Mouse (Mus musculus): ENCODE results near the gene Pbxip1. TPM values are rescaled to one million over a fixed set of nuclear protein-coding genes. Genes with fewer than 3 reads are reported as not detected.

Gene Pbxip1
- polyA plus RNA-seq, 1 experiment from 2014 or later, result 20.4 TPM

DNA sequence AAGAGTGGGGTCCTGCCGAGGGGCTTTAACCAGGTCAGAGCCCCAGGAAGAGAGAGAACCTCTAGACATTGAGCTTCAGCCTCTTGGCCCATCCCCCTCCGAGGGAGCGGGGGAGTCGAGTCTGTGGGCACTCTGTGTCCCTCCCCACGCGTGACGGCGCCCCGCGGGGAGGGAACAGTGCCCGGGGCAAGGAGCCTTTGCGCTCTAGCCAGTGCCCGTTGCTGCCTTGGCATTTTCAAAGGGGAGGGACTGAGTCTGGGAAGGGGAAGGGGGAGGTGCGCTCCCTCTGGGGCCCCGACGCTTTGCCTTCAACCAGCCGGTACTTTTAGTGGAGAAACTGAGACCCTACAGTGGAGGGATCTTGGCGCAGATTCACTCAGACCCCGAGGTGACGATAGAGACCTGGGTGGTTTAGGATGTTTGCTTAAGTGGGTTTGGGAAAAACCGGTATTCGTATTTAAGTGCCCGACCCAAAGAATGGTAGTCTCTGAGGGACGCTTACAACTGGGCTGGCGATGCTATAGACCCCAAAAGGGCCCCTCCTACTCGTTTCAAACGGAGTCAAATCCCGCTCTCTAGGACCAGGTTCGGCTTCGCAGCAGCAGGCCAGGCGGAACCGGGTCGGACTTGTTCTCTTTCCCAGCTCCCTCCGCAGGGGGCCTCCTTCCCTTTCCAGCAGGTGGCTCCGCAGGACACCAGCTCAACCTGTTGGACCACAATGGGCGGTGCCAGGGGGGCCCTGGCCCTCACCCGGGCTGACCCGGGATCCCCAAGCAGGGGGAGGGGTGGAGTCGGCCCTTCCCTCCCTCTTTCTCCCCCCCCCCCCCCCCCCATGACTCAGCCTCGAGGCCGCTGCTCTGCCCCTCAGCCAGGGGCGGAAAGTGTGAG, 42.3 kb upstream of the Pbxip1 start, which contains the start of gene Zbtb7b:
Gene Zbtb7b (minus strand): TSS at position 771 of the 888 bp plus-strand sequence.
- peak; percentile 53 for ATAC-seq (ENCODE audit: low FRiP score)
- H3K4me2 ChIP-seq, result peak within 1 kb of the TSS; percentile 99
- peak within 1 kb of the TSS; percentile 68 for H3K9ac ChIP-seq
- H3K27me3 ChIP-seq, result peaks cover 50% of the 10 kb centered on the region
- no peaks in the 10 kb centered on the region; the same call in 1 of the 2 replicates for H3K36me3 ChIP-seq
- H3K4me1 ChIP-seq (replicated peaks), result peaks cover 70% of the 10 kb centered on the region
- peak within 1 kb of the TSS; percentile 52 for H3K4me3 ChIP-seq
- 0% methylated on average over 39 of the region's 42 CpGs for WGBS
- H3K27ac ChIP-seq, result peak within 1 kb of the TSS; percentile 58; the same call in 1 of the 2 replicates
- H3K9me3 ChIP-seq, result no peaks in the 10 kb centered on the region

- no peaks in the 10 kb centered on the region; the same call in 1 of the 2 replicates for H3K36me3 ChIP-seq
- H3K9ac ChIP-seq, result peak overlapping the region; percentile 51; the same call in 1 of the 2 replicates
- WGBS, result under 1% methylated on average over 11 of the region's 12 CpGs
- H3K9me3 ChIP-seq, result no peaks in the 10 kb centered on the region
- H3K27ac ChIP-seq, result 0 out of 2 replicates have a peak overlapping the region, but pooled peaks have one; percentile 58
- ATAC-seq (ENCODE audit: low FRiP score), result no peak
- peaks cover 50% of the 10 kb centered on the region for H3K27me3 ChIP-seq
- H3K4me3 ChIP-seq, result peak overlapping the region; percentile 52
- peak overlapping the region; percentile 99 for H3K4me2 ChIP-seq
- H3K4me1 ChIP-seq (replicated peaks), result peaks cover 70% of the 10 kb centered on the region
Measured at GRCm38 (mm10) chr3:89394894-89395256, 41.6 kb upstream of the Pbxip1 start.

GRCm38 (mm10) chr3:89395419-89395805, 41.1 kb upstream of the Pbxip1 start:
- H3K4me1 ChIP-seq (replicated peaks), result peaks cover 65% of the 10 kb centered on the region
- no peaks in the 10 kb centered on the region for H3K9me3 ChIP-seq
- H3K4me3 ChIP-seq, result peak overlapping the region; percentile 52
- 0 out of 2 replicates have a peak overlapping the region, but pooled peaks have one; percentile 58 for H3K27ac ChIP-seq
- H3K4me2 ChIP-seq, result peak overlapping the region; percentile 99
- H3K9ac ChIP-seq, result peak overlapping the region; percentile 51; the same call in 1 of the 2 replicates
- H3K36me3 ChIP-seq, result no peaks in the 10 kb centered on the region; the same call in 1 of the 2 replicates
- H3K27me3 ChIP-seq, result peaks cover 50% of the 10 kb centered on the region
- 3% methylated on average over 10 of the region's 10 CpGs for WGBS
- ATAC-seq (ENCODE audit: low FRiP score), result no peak

DNA sequence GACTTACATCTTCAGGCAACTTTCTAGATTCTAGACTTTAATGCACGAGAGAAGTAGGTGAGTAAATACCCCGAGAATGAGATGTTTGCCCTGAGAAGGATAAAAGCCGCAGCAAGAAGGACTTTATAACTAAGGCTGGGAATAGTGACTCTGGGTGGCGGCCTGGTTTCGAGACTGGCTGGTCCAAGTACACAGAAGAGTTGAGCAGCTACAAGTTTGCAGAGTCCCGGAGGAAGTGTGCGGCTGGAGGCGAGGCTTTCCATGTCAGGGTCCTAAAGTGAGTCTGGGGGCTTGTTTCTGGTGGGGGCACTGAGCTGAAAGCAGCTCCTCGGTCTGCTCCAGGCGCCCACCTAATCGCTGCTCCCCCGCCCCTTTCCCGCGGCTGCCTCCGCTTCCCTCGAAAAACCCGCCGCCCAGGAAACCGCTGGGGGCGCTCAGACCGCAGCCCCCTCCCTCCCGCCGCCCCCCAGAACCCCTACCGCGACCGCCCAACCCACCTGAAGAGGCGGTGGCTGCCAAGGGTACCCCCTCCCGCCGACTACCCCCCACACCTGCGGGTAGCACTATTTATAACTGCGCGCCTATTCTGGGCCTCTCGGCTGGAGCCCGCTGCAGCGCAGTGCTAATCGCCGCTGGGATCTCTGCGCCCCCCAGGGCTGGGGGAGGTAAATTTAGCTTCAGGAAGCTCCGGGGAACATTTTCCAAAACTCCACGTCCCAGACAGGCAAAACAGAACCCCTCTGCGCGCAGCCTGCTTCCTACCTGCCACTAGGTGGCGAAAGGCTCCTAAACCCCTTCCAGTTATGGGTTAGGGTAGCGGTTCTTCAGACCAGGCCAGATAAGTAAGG, 40.5 kb upstream of the Pbxip1 start:
- H3K27me3 ChIP-seq, result peaks cover 47% of the 10 kb centered on the region
- peak overlapping the region; percentile 46 for H3K9ac ChIP-seq
- H3K4me3 ChIP-seq, result peak overlapping the region; percentile 52
- no peaks in the 10 kb centered on the region for H3K9me3 ChIP-seq
- ATAC-seq (ENCODE audit: low FRiP score), result no peak
- no peaks in the 10 kb centered on the region; the same call in 1 of the 2 replicates for H3K36me3 ChIP-seq
- peak overlapping the region; percentile 99 for H3K4me2 ChIP-seq
- WGBS, result under 1% methylated on average over 42 of the region's 44 CpGs
- H3K27ac ChIP-seq, result no peak overlapping the region
- peaks cover 58% of the 10 kb centered on the region for H3K4me1 ChIP-seq (replicated peaks)

DNA sequence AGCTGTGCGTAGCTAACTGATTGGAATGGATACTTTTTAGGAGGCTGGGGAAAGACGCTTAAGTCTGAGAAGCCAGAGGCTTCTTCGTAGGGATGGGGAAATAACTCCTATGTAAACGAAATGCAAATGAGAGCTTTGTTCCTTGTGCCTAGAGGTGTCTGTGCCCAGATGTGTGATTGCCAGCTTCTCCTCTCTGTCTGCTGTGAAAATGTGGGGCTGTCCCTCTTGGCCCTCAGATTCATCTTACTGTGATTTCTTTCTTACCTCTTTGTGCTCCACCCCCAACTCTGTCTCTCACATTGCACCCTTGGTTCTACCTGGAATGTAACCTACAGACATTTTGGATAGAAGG, 39.9 kb upstream of the Pbxip1 start:
- Histone ChIP-seq H3K36me3 (peaks cover 5% of the 10 kb centered on the region; the same call in 1 of the 2 replicates), H3K9me3 (no peaks in the 10 kb centered on the region), H3K4me3 (peak overlapping the region; percentile 52), H3K4me1 (replicated peaks) (peaks cover 52% of the 10 kb centered on the region), H3K27ac (no peak overlapping the region), H3K27me3 (peaks cover 47% of the 10 kb centered on the region), H3K9ac (peak overlapping the region; percentile 46; the same call in 1 of the 2 replicates), H3K4me2 (peak overlapping the region; percentile 99)
- ATAC-seq (ENCODE audit: low FRiP score), result no peak
- WGBS, result under 1% methylated on average over 4 of the region's 4 CpGs

- peaks cover 5% of the 10 kb centered on the region; the same call in 1 of the 2 replicates for H3K4me1 ChIP-seq (replicated peaks)
- WGBS, result 92% methylated on average over 7 of the region's 7 CpGs
- H3K4me2 ChIP-seq, result no peak overlapping the region
- ATAC-seq (ENCODE audit: low FRiP score), result no peak
- H3K27ac ChIP-seq, result no peak overlapping the region
- peaks cover 51% of the 10 kb centered on the region for H3K36me3 ChIP-seq
- H3K9ac ChIP-seq, result no peak overlapping the region
- peaks cover 6% of the 10 kb centered on the region for H3K27me3 ChIP-seq
- H3K9me3 ChIP-seq, result no peaks in the 10 kb centered on the region
- H3K4me3 ChIP-seq, result no peak overlapping the region
Measured at GRCm38 (mm10) chr3:89401329-89401728, 35.2 kb upstream of the Pbxip1 start.

DNA sequence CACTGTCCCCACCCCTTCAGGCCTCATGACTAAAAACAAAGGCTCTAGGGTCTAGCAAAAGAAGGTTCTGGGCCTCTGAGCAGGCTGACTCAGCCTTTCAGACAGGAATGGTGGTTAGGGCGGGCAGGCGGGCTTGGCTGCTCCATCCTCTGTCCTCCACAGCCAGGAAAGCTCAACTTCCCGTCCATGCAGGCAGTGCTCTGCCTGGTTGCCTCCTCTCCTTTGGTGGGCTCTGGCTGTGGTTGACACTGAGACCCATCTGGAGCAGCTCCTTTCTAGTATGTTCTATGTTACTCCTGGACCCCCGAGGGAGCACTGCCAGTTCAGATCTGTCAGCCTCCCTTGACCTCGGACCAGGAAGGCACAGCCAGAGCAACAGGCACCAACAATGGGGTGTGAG, 33.8 kb upstream of the Pbxip1 start, which contains the start of gene Lenep:
Gene Lenep (minus strand): TSS at position 101 of the 400 bp plus-strand sequence.
- no peak for ATAC-seq (ENCODE audit: low FRiP score)
- no peak within 1 kb of the TSS for H3K9ac ChIP-seq
- H3K36me3 ChIP-seq, result peaks cover 62% of the 10 kb centered on the region
- no peak within 1 kb of the TSS for H3K4me3 ChIP-seq
- WGBS, result 67% methylated on average over 5 of the region's 5 CpGs
- peaks cover 7% of the 10 kb centered on the region; the same call in 1 of the 2 replicates for H3K4me1 ChIP-seq (replicated peaks)
- no peak within 1 kb of the TSS for H3K27ac ChIP-seq
- no peaks in the 10 kb centered on the region for H3K27me3 ChIP-seq
- no peaks in the 10 kb centered on the region for H3K9me3 ChIP-seq
- H3K4me2 ChIP-seq, result no peak within 1 kb of the TSS

- WGBS, result 94% methylated on average over 6 of the region's 6 CpGs
- Histone ChIP-seq H3K27ac (no peak overlapping the region), H3K9me3 (no peaks in the 10 kb centered on the region), H3K4me1 (replicated peaks) (peaks cover 28% of the 10 kb centered on the region), H3K4me2 (no peak overlapping the region), H3K36me3 (peaks cover 68% of the 10 kb centered on the region), H3K27me3 (no peaks in the 10 kb centered on the region), H3K9ac (no peak overlapping the region), H3K4me3 (no peak overlapping the region)
- no peak for ATAC-seq (ENCODE audit: low FRiP score)
Measured at GRCm38 (mm10) chr3:89406887-89407286, 29.6 kb upstream of the Pbxip1 start.

GRCm38 (mm10) chr3:89408448-89408847, 28.1 kb upstream of the Pbxip1 start:
- no peak overlapping the region for H3K4me3 ChIP-seq
- no peak overlapping the region for H3K4me2 ChIP-seq
- peaks cover 34% of the 10 kb centered on the region for H3K4me1 ChIP-seq (replicated peaks)
- H3K27ac ChIP-seq, result no peak overlapping the region
- H3K27me3 ChIP-seq, result no peaks in the 10 kb centered on the region
- 68% methylated on average over 16 of the region's 16 CpGs for WGBS
- H3K36me3 ChIP-seq, result peaks cover 52% of the 10 kb centered on the region
- no peak for ATAC-seq (ENCODE audit: low FRiP score)
- H3K9ac ChIP-seq, result no peak overlapping the region
- H3K9me3 ChIP-seq, result no peaks in the 10 kb centered on the region

DNA sequence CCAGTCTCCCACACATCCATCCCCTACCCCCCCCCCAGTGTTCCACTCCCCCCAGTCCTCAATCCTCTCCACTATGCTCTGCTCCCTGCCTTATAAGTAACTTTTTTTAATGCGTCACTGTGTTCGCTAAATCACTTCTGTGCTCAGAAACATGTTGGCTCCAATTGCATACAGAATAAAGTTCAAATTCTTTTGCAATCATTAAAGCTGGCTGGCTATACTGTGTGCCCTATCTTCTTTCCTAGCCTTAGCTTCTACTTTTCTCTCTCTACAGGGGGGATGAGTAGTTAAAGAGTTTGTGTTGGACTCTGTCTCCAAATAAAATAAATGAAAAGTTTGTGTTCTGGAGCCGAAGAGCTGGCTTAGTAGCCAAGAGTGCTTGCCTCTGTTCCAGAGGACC, 26.8 kb upstream of the Pbxip1 start:
- no peak overlapping the region for H3K9ac ChIP-seq
- no peak for ATAC-seq (ENCODE audit: low FRiP score)
- H3K9me3 ChIP-seq, result no peaks in the 10 kb centered on the region
- WGBS, result 95% methylated on average over 3 of the region's 3 CpGs
- H3K4me1 ChIP-seq (replicated peaks), result peaks cover 34% of the 10 kb centered on the region
- no peak overlapping the region for H3K27ac ChIP-seq
- H3K36me3 ChIP-seq, result peaks cover 49% of the 10 kb centered on the region
- no peak overlapping the region for H3K4me3 ChIP-seq
- H3K4me2 ChIP-seq, result no peak overlapping the region
- H3K27me3 ChIP-seq, result no peaks in the 10 kb centered on the region

- peaks cover 48% of the 10 kb centered on the region for H3K36me3 ChIP-seq
- H3K27ac ChIP-seq, result peak overlapping the region; percentile 78
- no peaks in the 10 kb centered on the region for H3K27me3 ChIP-seq
- WGBS, result 82% methylated on average over 10 of the region's 10 CpGs
- ATAC-seq (ENCODE audit: low FRiP score), result no peak
- no peaks in the 10 kb centered on the region for H3K9me3 ChIP-seq
- peaks cover 34% of the 10 kb centered on the region for H3K4me1 ChIP-seq (replicated peaks)
- H3K9ac ChIP-seq, result peak overlapping the region; percentile 72
- H3K4me2 ChIP-seq, result peak overlapping the region; percentile 69
- H3K4me3 ChIP-seq, result peak overlapping the region; percentile 47
Measured at GRCm38 (mm10) chr3:89410864-89411263, 25.6 kb upstream of the Pbxip1 start.
